Mouse (Mus musculus) G1E (cell line): ENCODE measurements at regions not wholly inside any gene's neighbourhood (a gene's known extent, or its start where the extent isn't known, plus 50 kb on each side); places are given as distances from the start of the nearest gene placed in this dataset.

Experiments
- CTCF ChIP-seq: IDR thresholded peaks from 2 replicates; pipeline ENCODE4 v1.5.1; 2012; ENCODE audit warnings: low read depth, low read length, inconsistent platforms, mixed read lengths
- GATA1 ChIP-seq: IDR thresholded peaks from 2 replicates; pipeline ENCODE4 v1.6.1; 2012; ENCODE audit warnings: borderline replicate concordance, low read length, inconsistent platforms, mixed read lengths

GRCm38 (mm10) chr13:59212296-59212701 is 372.7 kb downstream of the Agtpbp1 start:
- TF ChIP-seq CTCF = no peak
- TF ChIP-seq GATA1 = no peak
